21 mouse cellular contexts compared by ENCODE assay signal in the genomic region with DNA sequence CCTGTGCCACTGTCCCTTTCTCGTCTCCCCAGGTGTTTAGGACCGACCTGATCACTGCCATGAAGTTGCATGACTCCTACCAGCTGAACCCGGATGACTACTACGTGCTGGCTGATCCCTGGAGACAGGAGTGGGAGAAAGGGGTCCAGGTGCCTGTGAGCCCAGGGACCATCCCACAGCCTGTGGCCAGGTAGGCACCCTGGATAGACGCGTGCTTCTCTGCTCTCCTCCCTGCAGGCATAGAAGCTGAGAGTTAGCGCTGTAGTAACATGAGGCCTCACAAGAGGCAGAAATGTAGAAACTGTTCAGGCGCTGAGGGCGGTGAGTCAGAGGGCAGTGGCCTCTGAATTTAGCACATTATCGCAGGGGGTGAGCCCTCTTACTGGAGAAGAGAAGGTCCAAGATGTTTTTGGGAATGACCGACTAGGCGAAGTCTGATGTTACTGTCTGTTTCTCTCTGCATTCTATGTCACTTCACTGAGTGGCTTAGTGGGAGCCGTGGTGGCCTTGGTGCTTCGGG. TPM values are rescaled to one million over a fixed set of nuclear protein-coding genes. Genes with fewer than 3 reads are reported as not detected.
DNase-seq lines count a peak whose midpoint lies in the region; ATAC-seq and TF ChIP-seq lines count a peak whose summit lies in the region.
"Had no signal": no experiment of that assay in that cellular context is flagged by ENCODE, and none has a peak within 500 bp of the region (broad histone marks: within the 10 kb centered on the region; RNA-seq: fewer than 3 reads in every experiment).

No protein-coding gene starts in this region.

- 0 out of 2 replicates have a peak overlapping the region, but pooled peaks have one; percentile 4 for H3K4me2 ChIP-seq in heart, postnatal 0 days (ENCODE audit: low read depth, low read length)
- H3K4me2 ChIP-seq: hindbrain, embryonic 14.5 days; midbrain, embryonic 12.5 days; neural tube, embryonic 15.5 days had no signal

- TF ChIP-seq POLR2A in heart, adult 2 months (IDR thresholded peaks at IDR 0.05; ENCODE audit: insufficient read depth, low read depth, low read length), result no peak

- H3K9ac ChIP-seq in heart, adult 2 months (ENCODE audit: low read depth, low read length), result no peak overlapping the region; the same call in 1 of the 2 replicates
- H3K9ac ChIP-seq in heart, postnatal 0 days (replicated peaks; ENCODE audit: low read depth, low read length), result no peak overlapping the region
- H3K9ac ChIP-seq: hindbrain, embryonic 14.5 days; liver, postnatal 0 days; midbrain, embryonic 12.5 days; neural tube, embryonic 15.5 days had no signal

- 70% methylated on average over 14 of the region's 14 CpGs for WGBS in heart, adult 2 months
- 63% methylated on average over 14 of the region's 14 CpGs for WGBS in heart, postnatal 0 days
- 85% methylated on average over 14 of the region's 14 CpGs for WGBS in heart, embryonic 10.5 days
- WGBS in limb, embryonic 10.5 days, result 95% methylated on average over 14 of the region's 14 CpGs

- peaks cover 24% of the 10 kb centered on the region for H3K4me1 ChIP-seq in heart, adult 2 months (ENCODE audit: control insufficient read depth, insufficient read depth, low read length)
- peaks cover 27% of the 10 kb centered on the region for H3K4me1 ChIP-seq in heart, postnatal 0 days (ENCODE audit: control insufficient read depth, insufficient read depth)
- H3K4me1 ChIP-seq in heart, embryonic 10.5 days, result peaks cover 32% of the 10 kb centered on the region
- H3K4me1 ChIP-seq in E14TG2a.4 (replicated peaks; ENCODE audit: low read depth, low read length), result peaks cover 100% of the 10 kb centered on the region
- H3K4me1 ChIP-seq in limb, embryonic 10.5 days, result peaks cover 11% of the 10 kb centered on the region
- H3K4me1 ChIP-seq: midbrain, embryonic 12.5 days had no signal

- no peaks in the 10 kb centered on the region; the same call in none of the 2 replicates for H3K36me3 ChIP-seq in heart, adult 2 months (ENCODE audit: control insufficient read depth, insufficient read depth, low read length)
- H3K36me3 ChIP-seq in heart, postnatal 0 days (replicated peaks; ENCODE audit: control insufficient read depth, insufficient read depth, low read length), result peaks cover 41% of the 10 kb centered on the region
- peaks cover 50% of the 10 kb centered on the region for H3K36me3 ChIP-seq in heart, embryonic 10.5 days
- peaks cover 100% of the 10 kb centered on the region for H3K36me3 ChIP-seq in E14TG2a.4 (ENCODE audit: insufficient read depth, low read length)
- H3K36me3 ChIP-seq in limb, embryonic 10.5 days, result peaks cover 74% of the 10 kb centered on the region

- no peaks in the 10 kb centered on the region for H3K9me3 ChIP-seq in heart, postnatal 0 days (replicated peaks; ENCODE audit: control insufficient read depth, low read length)
- H3K9me3 ChIP-seq in heart, embryonic 10.5 days, result no peaks in the 10 kb centered on the region
- no peaks in the 10 kb centered on the region for H3K9me3 ChIP-seq in E14TG2a.4 (ENCODE audit: low read length)
- H3K9me3 ChIP-seq in limb, embryonic 10.5 days (replicated peaks), result no peaks in the 10 kb centered on the region
- H3K9me3 ChIP-seq: forebrain, embryonic 10.5 days; midbrain, embryonic 12.5 days; neural tube, embryonic 15.5 days had no signal

- peak; percentile 13; the same call in 1 of the 2 replicates for ATAC-seq in heart, postnatal 0 days (ENCODE audit: insufficient read depth, low read depth)
- ATAC-seq: forebrain, embryonic 16.5 days; inflammation-experienced regulatory T-cells, adult 6 months; Patski had no signal

- no peaks in the 10 kb centered on the region for H3K79me2 ChIP-seq in heart, adult 2 months (replicated peaks; ENCODE audit: control insufficient read depth, insufficient read depth, low read length)

- DNase-seq in heart, adult 2 months, result no peak
- no peak for DNase-seq in heart, postnatal 10 days
- no peak for DNase-seq in heart, postnatal 0 days (ENCODE audit: low spot score)
- DNase-seq in heart, embryonic 10.5 days (ENCODE audit: low spot score), result no peak
- DNase-seq in adrenal gland, postnatal 25 days, result peak; percentile 32
- DNase-seq in limb, embryonic 10.5 days (ENCODE audit: low spot score), result no peak
- DNase-seq: cerebellum, adult 11-12 months; gastrocnemius, postnatal 14 days; left cerebral cortex, postnatal 4 days; right cerebral cortex, adult 18-20 months; right cerebral cortex, postnatal 4 days; thymus, postnatal 25 days had no signal

- H3K4me3 ChIP-seq in heart, adult 2 months, result no peak overlapping the region
- H3K4me3 ChIP-seq in heart, postnatal 0 days (ENCODE audit: low read depth, low read length), result no peak overlapping the region
- H3K4me3 ChIP-seq in heart, embryonic 10.5 days, result no peak overlapping the region
- H3K4me3 ChIP-seq in E14TG2a.4 (replicated peaks; ENCODE audit: low read length), result 0 out of 2 replicates have a peak overlapping the region, but pooled peaks have one; percentile 10
- H3K4me3 ChIP-seq in limb, embryonic 10.5 days, result no peak overlapping the region
- H3K4me3 ChIP-seq: forebrain, embryonic 10.5 days; midbrain, embryonic 12.5 days; neural tube, embryonic 15.5 days had no signal

- H3K27me3 ChIP-seq in heart, adult 2 months (ENCODE audit: control insufficient read depth, insufficient read depth, low read length), result no peaks in the 10 kb centered on the region
- no peaks in the 10 kb centered on the region for H3K27me3 ChIP-seq in heart, postnatal 0 days (ENCODE audit: control insufficient read depth, insufficient read depth, low read length)
- H3K27me3 ChIP-seq in heart, embryonic 10.5 days (ENCODE audit: insufficient read depth, poor library complexity, severe bottlenecking), result no peaks in the 10 kb centered on the region
- no peaks in the 10 kb centered on the region for H3K27me3 ChIP-seq in E14TG2a.4 (ENCODE audit: insufficient read depth, low read length)
- no peaks in the 10 kb centered on the region for H3K27me3 ChIP-seq in limb, embryonic 10.5 days (ENCODE audit: low read depth, poor library complexity, severe bottlenecking)
- H3K27me3 ChIP-seq: midbrain, embryonic 12.5 days; neural tube, embryonic 15.5 days; Patski had no signal

- TF ChIP-seq CTCF in heart, adult 2 months (IDR thresholded peaks at IDR 0.05), result no peak
- TF ChIP-seq CTCF in heart, postnatal 0 days (IDR thresholded peaks at IDR 0.05; ENCODE audit: low read depth), result no peak
- no peak for TF ChIP-seq CTCF in E14TG2a.4 (conservative IDR thresholded peaks at IDR 0.05; ENCODE audit: low read length)

- peak overlapping the region; percentile 60 for H3K27ac ChIP-seq in heart, adult 2 months
- H3K27ac ChIP-seq in heart, postnatal 0 days (ENCODE audit: low read depth), result peak overlapping the region; percentile 58
- H3K27ac ChIP-seq in heart, embryonic 10.5 days, result no peak overlapping the region
- no peak overlapping the region for H3K27ac ChIP-seq in limb, embryonic 10.5 days
- H3K27ac ChIP-seq: forebrain, embryonic 10.5 days; hindbrain, embryonic 14.5 days; midbrain, embryonic 12.5 days; neural tube, embryonic 15.5 days had no signal

- TF ChIP-seq EP300 in heart, adult 2 months (IDR thresholded peaks at IDR 0.05; ENCODE audit: insufficient read depth, low read depth, low read length), result no peak
- no peak for TF ChIP-seq EP300 in heart, postnatal 0 days (IDR thresholded peaks at IDR 0.05; ENCODE audit: low read depth)

- intact Hi-C loops in heart, adult 2 months (cut with DNase I), result loop anchor here (1.0 to 5.0 kb wide), 4 partner anchors 26 to 549 kb away; no protein-coding TSS in a partner anchor
- intact Hi-C loops in heart, postnatal 10 days (cut with DNase I), result loop anchor here (2.0 to 10.0 kb wide), 4 partner anchors 15 to 637 kb away; no protein-coding TSS in a partner anchor

RNA-seq across cellular contexts. Expression of gene Jade1, which starts 36.2 kb away (rescaled TPM):
- total RNA-seq in heart, adult 2 months (2021), result 10 to 100 TPM; 28.5 to 38.6 TPM
- polyA plus RNA-seq in heart, adult 2 months (2012; rRNA removed), result 10.1 and 24.0 TPM in 2 replicates
- total RNA-seq in heart, postnatal 10 days (2021), result 10 to 100 TPM; 35.4 to 42.4 TPM
- 14.5 and 16.8 TPM in 2 replicates for total RNA-seq in heart, postnatal 0 days (2014; rRNA removed; ENCODE audit: low replicate concordance)
- polyA plus RNA-seq in heart, postnatal 0 days (2015; fragmentation: Nextera tagmentation; extraction: Ambion mirVana), result 12.6 and 13.9 TPM in 2 replicates
- 13.1 and 17.8 TPM in 2 replicates for polyA plus RNA-seq in heart, embryonic 10.5 days (2016; fragmentation: Nextera tagmentation; extraction: Ambion mirVana)
- 50.1 and 56.5 TPM in 2 replicates for total RNA-seq in adrenal gland, postnatal 25 days (2021)
- 16.4 and 17.6 TPM in 2 replicates for polyA plus RNA-seq in limb, embryonic 10.5 days (2016; fragmentation: Nextera tagmentation; extraction: Ambion mirVana)

Comparison
In these comparisons a context has a peak if more than half of its experiments do, and no peak if none do; other contexts are left out.
1. H3K27ac ChIP-seq: peak in heart, adult 2 months (single experiment) and heart, postnatal 0 days (single experiment); none in heart, embryonic 10.5 days (single experiment) and limb, embryonic 10.5 days (single experiment).